Mouse (Mus musculus) hindbrain, embryonic 13.5 days (tissue): ENCODE measurements around the gene Lhx1. TPM values are rescaled to one million over a fixed set of nuclear protein-coding genes. Genes with fewer than 3 reads are reported as not detected.

Experiments
- ATAC-seq: fragments of 200-750 bp; cut with Nextera tagmentation; 2 replicates; pipeline ENCODE4 v1.8.0; 2017; ENCODE audit warnings: moderate TSS enrichment; ENCODE audit not compliant: low FRiP score
- H3K27ac ChIP-seq: fragments of 300-500 bp; sonication (generic); 2 replicates; pipeline ENCODE4 v1.5.1; 2015; ENCODE audit warnings: inconsistent platforms, mild to moderate bottlenecking, moderate library complexity
- H3K27me3 ChIP-seq: fragments of 300-500 bp; sonication (generic); 2 replicates; pipeline ENCODE4 v1.6.1; 2015; ENCODE audit warnings: mild to moderate bottlenecking, inconsistent platforms
- H3K36me3 ChIP-seq: fragments of 300-500 bp; sonication (generic); 2 replicates; pipeline ENCODE4 v1.6.1; 2015; ENCODE audit warnings: mild to moderate bottlenecking, inconsistent platforms
- H3K4me1 ChIP-seq: fragments of 300-500 bp; sonication (generic); replicated peaks from 2 replicates; pipeline ENCODE4 v1.6.1; 2015; ENCODE audit warnings: inconsistent platforms
- H3K4me2 ChIP-seq: fragments of 300-500 bp; sonication (generic); 2 replicates; pipeline ENCODE4 v1.6.1; 2015; ENCODE audit warnings: inconsistent platforms, mild to moderate bottlenecking, moderate library complexity
- H3K4me3 ChIP-seq: fragments of 300-500 bp; sonication (generic); 2 replicates; pipeline ENCODE4 v1.5.1; 2015; ENCODE audit warnings: mild to moderate bottlenecking, inconsistent platforms
- H3K9ac ChIP-seq: fragments of 300-500 bp; sonication (generic); 2 replicates; pipeline ENCODE4 v1.6.1; 2015; ENCODE audit warnings: mild to moderate bottlenecking, inconsistent platforms
- H3K9me3 ChIP-seq: fragments of 300-500 bp; sonication (generic); 2 replicates; pipeline ENCODE4 v1.6.1; 2016; ENCODE audit warnings: inconsistent platforms
- WGBS: fragments of 180-500 bp; shearing (Covaris S2); methylation state at CpG from one replicate; pipeline ENCODE4 v1.1.7; 2015; 5-methylcytosine and 5-hydroxymethylcytosine counted together
- polyA plus RNA-seq: library from polyadenylated mRNA; unstranded; fragments of >200 nt; fragmentation: Nextera tagmentation; extraction: Ambion mirVana; gene quantifications from 2 replicates; pipeline ENCODE4 v1.2.1, GENCODE M21; 2015

Gene Lhx1
- polyA plus RNA-seq, 1 experiment from 2014 or later = 67.7 TPM

- Histone ChIP-seq H3K9ac (peak overlapping the region; percentile 93), H3K36me3 (peaks cover 11% of the 10 kb centered on the region), H3K4me2 (peak overlapping the region; percentile 58), H3K27ac (peak overlapping the region; percentile 96), H3K4me1 (peaks cover 45% of the 10 kb centered on the region), H3K4me3 (peak overlapping the region; percentile 64), H3K27me3 (peaks cover 94% of the 10 kb centered on the region), H3K9me3 (no peaks in the 10 kb centered on the region)
- WGBS = under 1% methylated on average over 35 of the region's 35 CpGs
- ATAC-seq = no peak
These were observed 1.4 kb downstream of the Lhx1 start for GRCm38 (mm10) chr11:84523841-84524510.

- H3K27me3 ChIP-seq = peaks cover 94% of the 10 kb centered on the region
- peak overlapping the region; percentile 93 for H3K9ac ChIP-seq
- peaks cover 11% of the 10 kb centered on the region for H3K36me3 ChIP-seq
- peak overlapping the region; percentile 96 for H3K27ac ChIP-seq
- no peaks in the 10 kb centered on the region for H3K9me3 ChIP-seq
- peaks cover 43% of the 10 kb centered on the region for H3K4me1 ChIP-seq
- peak overlapping the region; percentile 58 for H3K4me2 ChIP-seq
- ATAC-seq = no peak
- WGBS = under 1% methylated on average over 16 of the region's 16 CpGs
- peak overlapping the region; percentile 64 for H3K4me3 ChIP-seq
These were observed 2.0 kb downstream of the Lhx1 start for GRCm38 (mm10) chr11:84523321-84523831.

GRCm38 (mm10) chr11:84522577-84523320 lies 2.6 kb downstream of the Lhx1 start:
- H3K9me3 ChIP-seq = no peaks in the 10 kb centered on the region

GRCm38 (mm10) chr11:84521751-84522299 lies 3.5 kb downstream of the Lhx1 start:
- Histone ChIP-seq H3K27ac (peak overlapping the region; percentile 96), H3K9ac (peak overlapping the region; percentile 93), H3K36me3 (peaks cover 11% of the 10 kb centered on the region), H3K4me3 (peak overlapping the region; percentile 64), H3K27me3 (peaks cover 86% of the 10 kb centered on the region), H3K4me2 (peak overlapping the region; percentile 58), H3K4me1 (peaks cover 43% of the 10 kb centered on the region), H3K9me3 (no peaks in the 10 kb centered on the region)
- 6% methylated on average over 24 of the region's 24 CpGs for WGBS
- no peak for ATAC-seq

More at GRCm38 (mm10) chr11:84522577-84523320, 2.6 kb downstream of the Lhx1 start:
- no peak for ATAC-seq
- WGBS = 1% methylated on average over 40 of the region's 40 CpGs
- peaks cover 43% of the 10 kb centered on the region for H3K4me1 ChIP-seq
- H3K9ac ChIP-seq = peak overlapping the region; percentile 93
- H3K27me3 ChIP-seq = peaks cover 91% of the 10 kb centered on the region
- H3K4me3 ChIP-seq = peak overlapping the region; percentile 64
- H3K36me3 ChIP-seq = peaks cover 11% of the 10 kb centered on the region
- peak overlapping the region; percentile 58 for H3K4me2 ChIP-seq
- H3K27ac ChIP-seq = peak overlapping the region; percentile 96

GRCm38 (mm10) chr11:84521071-84521390 lies 4.3 kb downstream of the Lhx1 start:
- peak overlapping the region; percentile 64 for H3K4me3 ChIP-seq
- peak overlapping the region; percentile 93 for H3K9ac ChIP-seq
- H3K4me2 ChIP-seq = peak overlapping the region; percentile 58
- H3K4me1 ChIP-seq = peaks cover 38% of the 10 kb centered on the region
- peaks cover 82% of the 10 kb centered on the region for H3K27me3 ChIP-seq
- no peak for ATAC-seq
- WGBS = 14% methylated on average over 3 of the region's 3 CpGs
- peaks cover 11% of the 10 kb centered on the region for H3K36me3 ChIP-seq
- peak overlapping the region; percentile 96 for H3K27ac ChIP-seq
- no peaks in the 10 kb centered on the region for H3K9me3 ChIP-seq

- Histone ChIP-seq H3K4me1 (peaks cover 33% of the 10 kb centered on the region), H3K27me3 (peaks cover 83% of the 10 kb centered on the region), H3K9me3 (no peaks in the 10 kb centered on the region), H3K9ac (peak overlapping the region; percentile 93), H3K36me3 (peaks cover 11% of the 10 kb centered on the region), H3K4me3 (peak overlapping the region; percentile 64), H3K27ac (peak overlapping the region; percentile 96), H3K4me2 (peak overlapping the region; percentile 58)
- ATAC-seq = no peak
- 1% methylated on average over 31 of the region's 31 CpGs for WGBS
These were observed 4.9 kb downstream of the Lhx1 start for GRCm38 (mm10) chr11:84520269-84521070.

- no peak for ATAC-seq
- Histone ChIP-seq H3K27ac (peak overlapping the region; percentile 96), H3K4me2 (peak overlapping the region; percentile 58), H3K36me3 (peaks cover 11% of the 10 kb centered on the region), H3K4me3 (peak overlapping the region; percentile 64), H3K9me3 (no peaks in the 10 kb centered on the region), H3K27me3 (peaks cover 83% of the 10 kb centered on the region), H3K4me1 (peaks cover 30% of the 10 kb centered on the region), H3K9ac (peak overlapping the region; percentile 93)
- WGBS = 3% methylated on average over 34 of the region's 34 CpGs
These were observed 5.6 kb downstream of the Lhx1 start for GRCm38 (mm10) chr11:84519576-84520268.

- ATAC-seq = no peak
- Histone ChIP-seq H3K36me3 (peaks cover 11% of the 10 kb centered on the region), H3K27me3 (peaks cover 85% of the 10 kb centered on the region), H3K9ac (peak overlapping the region; percentile 93), H3K4me1 (peaks cover 30% of the 10 kb centered on the region), H3K4me2 (peak overlapping the region; percentile 58), H3K9me3 (no peaks in the 10 kb centered on the region), H3K4me3 (peak overlapping the region; percentile 64), H3K27ac (peak overlapping the region; percentile 96)
- 10% methylated on average over 12 of the region's 12 CpGs for WGBS
These were observed 6.3 kb downstream of the Lhx1 start for GRCm38 (mm10) chr11:84519036-84519435.

GRCm38 (mm10) chr11:84518261-84518660 lies 7.1 kb downstream of the Lhx1 start:
- no peak for ATAC-seq
- Histone ChIP-seq H3K27me3 (peaks cover 78% of the 10 kb centered on the region), H3K36me3 (peaks cover 11% of the 10 kb centered on the region), H3K27ac (peak overlapping the region; percentile 96; the same call in 1 of the 2 replicates), H3K9me3 (no peaks in the 10 kb centered on the region), H3K4me1 (peaks cover 31% of the 10 kb centered on the region), H3K4me3 (peak overlapping the region; percentile 64), H3K9ac (peak overlapping the region; percentile 93), H3K4me2 (peak overlapping the region; percentile 58)
- 29% methylated on average over 5 of the region's 5 CpGs for WGBS

GRCm38 (mm10) chr11:84517431-84517830 lies 7.9 kb downstream of the Lhx1 start:
- Histone ChIP-seq H3K4me3 (peak overlapping the region; percentile 35), H3K27ac (peak overlapping the region; percentile 74), H3K27me3 (peaks cover 70% of the 10 kb centered on the region), H3K9me3 (no peaks in the 10 kb centered on the region), H3K4me1 (peaks cover 34% of the 10 kb centered on the region), H3K36me3 (peaks cover 11% of the 10 kb centered on the region), H3K9ac (peak overlapping the region; percentile 71), H3K4me2 (peak overlapping the region; percentile 93)
- ATAC-seq = no peak
- WGBS = 18% methylated on average over 2 of the region's 2 CpGs

GRCm38 (mm10) chr11:84516501-84517240 lies 8.7 kb downstream of the Lhx1 start:
- Histone ChIP-seq H3K36me3 (peaks cover 11% of the 10 kb centered on the region), H3K27me3 (peaks cover 63% of the 10 kb centered on the region), H3K4me3 (peak overlapping the region; percentile 35), H3K4me2 (peak overlapping the region; percentile 93), H3K9ac (peak overlapping the region; percentile 81), H3K4me1 (peaks cover 41% of the 10 kb centered on the region), H3K27ac (peak overlapping the region; percentile 94), H3K9me3 (no peaks in the 10 kb centered on the region)
- 5% methylated on average over 14 of the region's 14 CpGs for WGBS
- ATAC-seq = no peak
